In genomic region chr16:34935514-34936338, GRCm38 (mm10) we compare ENCODE assay signal across 11 mouse cellular contexts.
DNase-seq lines count a peak whose midpoint lies in the region; ATAC-seq and TF ChIP-seq lines count a peak whose summit lies in the region.
"Had no signal": no experiment of that assay in that cellular context is flagged by ENCODE, and none has a peak within 500 bp of the region (broad histone marks: within the 10 kb centered on the region; RNA-seq: fewer than 3 reads in every experiment).

No protein-coding gene starts in this region.

- WGBS in lung, embryonic 14.5 days = 38% methylated on average over 9 of the region's 9 CpGs
- WGBS in embryonic facial prominence, embryonic 15.5 days = 27% methylated on average over 9 of the region's 9 CpGs
- 62% methylated on average over 9 of the region's 9 CpGs for WGBS in liver, embryonic 15.5 days (ENCODE audit: insufficient replicate concordance)
- WGBS in cerebellum, adult 2 months = 81% methylated on average over 9 of the region's 9 CpGs

- H3K36me3 ChIP-seq in lung, embryonic 14.5 days (ENCODE audit: insufficient read depth) = peaks cover 55% of the 10 kb centered on the region
- no peaks in the 10 kb centered on the region for H3K36me3 ChIP-seq in embryonic facial prominence, embryonic 15.5 days
- H3K36me3 ChIP-seq in liver, embryonic 15.5 days (replicated peaks) = no peaks in the 10 kb centered on the region

- ATAC-seq in lung, embryonic 14.5 days (ENCODE audit: insufficient read depth) = peak; percentile 31; the same call in 1 of the 2 replicates
- ATAC-seq in embryonic facial prominence, embryonic 15.5 days (ENCODE audit: insufficient number of reproducible peaks, low FRiP score, low TSS enrichment, low read depth) = peak; percentile 86
- ATAC-seq in liver, embryonic 15.5 days (ENCODE audit: insufficient read depth) = no peak

- H3K27ac ChIP-seq in gastrocnemius, adult 2 months = peak overlapping the region; percentile 63
- peak overlapping the region; percentile 81 for H3K27ac ChIP-seq in lung, embryonic 14.5 days (ENCODE audit: low read depth)
- H3K27ac ChIP-seq in embryonic facial prominence, embryonic 15.5 days (replicated peaks) = peak overlapping the region; percentile 91
- 0 out of 2 replicates have a peak overlapping the region, but pooled peaks have one; percentile 14 for H3K27ac ChIP-seq in liver, embryonic 15.5 days (replicated peaks)
- no peak overlapping the region for H3K27ac ChIP-seq in cerebellum, adult 2 months (ENCODE audit: insufficient read depth, low read length)
- H3K27ac ChIP-seq: macrophage had no signal

- no peak for TF ChIP-seq POLR2A in cerebellum, adult 2 months (IDR thresholded peaks at IDR 0.05; ENCODE audit: borderline replicate concordance, insufficient read depth, low read length)

- H3K9ac ChIP-seq in lung, embryonic 14.5 days = peak overlapping the region; percentile 11; the same call in 1 of the 2 replicates
- H3K9ac ChIP-seq in embryonic facial prominence, embryonic 15.5 days = no peak overlapping the region
- H3K9ac ChIP-seq in liver, embryonic 15.5 days = no peak overlapping the region

- H3K4me1 ChIP-seq in lung, embryonic 14.5 days (ENCODE audit: insufficient read depth) = peaks cover 39% of the 10 kb centered on the region
- H3K4me1 ChIP-seq in embryonic facial prominence, embryonic 15.5 days = peaks cover 33% of the 10 kb centered on the region
- H3K4me1 ChIP-seq in liver, embryonic 15.5 days (replicated peaks) = peaks cover 31% of the 10 kb centered on the region
- H3K4me1 ChIP-seq in cerebellum, adult 2 months (ENCODE audit: control insufficient read depth, insufficient read depth, low read length) = no peaks in the 10 kb centered on the region

- no peaks in the 10 kb centered on the region for H3K9me3 ChIP-seq in lung, embryonic 14.5 days (ENCODE audit: low read depth, low read length)
- no peaks in the 10 kb centered on the region for H3K9me3 ChIP-seq in embryonic facial prominence, embryonic 15.5 days (replicated peaks)
- no peaks in the 10 kb centered on the region for H3K9me3 ChIP-seq in liver, embryonic 15.5 days (replicated peaks)

- peak overlapping the region; percentile 4; the same call in 1 of the 2 replicates for H3K4me3 ChIP-seq in gastrocnemius, adult 2 months
- no peak overlapping the region for H3K4me3 ChIP-seq in lung, embryonic 14.5 days (ENCODE audit: low read depth, low read length)
- no peak overlapping the region for H3K4me3 ChIP-seq in embryonic facial prominence, embryonic 15.5 days (replicated peaks)
- no peak overlapping the region for H3K4me3 ChIP-seq in liver, embryonic 15.5 days (replicated peaks)
- H3K4me3 ChIP-seq in cerebellum, adult 2 months (replicated peaks; ENCODE audit: insufficient read depth, low read depth, low read length) = no peak overlapping the region

- no peak for TF ChIP-seq CTCF in gastrocnemius, adult 2 months (IDR thresholded peaks at IDR 0.05)
- TF ChIP-seq CTCF in lung, embryonic 14.5 days (IDR thresholded peaks at IDR 0.05; ENCODE audit: low read depth) = no peak
- no peak for TF ChIP-seq CTCF in cerebellum, adult 2 months (IDR thresholded peaks at IDR 0.05; ENCODE audit: borderline replicate concordance, insufficient read depth, low read depth, low read length)

- no peak overlapping the region for H3K4me2 ChIP-seq in lung, embryonic 14.5 days
- no peak overlapping the region for H3K4me2 ChIP-seq in embryonic facial prominence, embryonic 15.5 days (replicated peaks)
- H3K4me2 ChIP-seq in liver, embryonic 15.5 days = no peak overlapping the region

- intact Hi-C loops in gastrocnemius, adult 2 months (cut with DNase I) = no loop called here

- no peak for DNase-seq in gastrocnemius, adult 2 months
- no peak for DNase-seq in gastrocnemius, adult 18-20 months (ENCODE audit: low spot score)
- peak; percentile 53 for DNase-seq in lung, embryonic 14.5 days
- no peak for DNase-seq in lung, postnatal 4 days
- no peak for DNase-seq in thymus, postnatal 36 days
- DNase-seq in cerebellum, adult 2 months = no peak
- DNase-seq: B cell, adult 2 months; cerebellum, adult 11 months had no signal

- no peaks in the 10 kb centered on the region for H3K27me3 ChIP-seq in lung, embryonic 14.5 days (ENCODE audit: insufficient read depth, low read length)
- H3K27me3 ChIP-seq in embryonic facial prominence, embryonic 15.5 days = no peaks in the 10 kb centered on the region
- no peaks in the 10 kb centered on the region; the same call in 1 of the 2 replicates for H3K27me3 ChIP-seq in liver, embryonic 15.5 days
- H3K27me3 ChIP-seq in cerebellum, adult 2 months (ENCODE audit: control insufficient read depth, insufficient read depth, low read length) = no peaks in the 10 kb centered on the region
